Mouse (Mus musculus): ENCODE measurements around the gene 1700001O22Rik. TPM values are rescaled to one million over a fixed set of nuclear protein-coding genes. Genes with fewer than 3 reads are reported as not detected.

The 1700001O22Rik gene
- total RNA-seq (2022): 1 to 10 TPM; 7.7 to 9.5 (median 9.3) TPM

DNA sequence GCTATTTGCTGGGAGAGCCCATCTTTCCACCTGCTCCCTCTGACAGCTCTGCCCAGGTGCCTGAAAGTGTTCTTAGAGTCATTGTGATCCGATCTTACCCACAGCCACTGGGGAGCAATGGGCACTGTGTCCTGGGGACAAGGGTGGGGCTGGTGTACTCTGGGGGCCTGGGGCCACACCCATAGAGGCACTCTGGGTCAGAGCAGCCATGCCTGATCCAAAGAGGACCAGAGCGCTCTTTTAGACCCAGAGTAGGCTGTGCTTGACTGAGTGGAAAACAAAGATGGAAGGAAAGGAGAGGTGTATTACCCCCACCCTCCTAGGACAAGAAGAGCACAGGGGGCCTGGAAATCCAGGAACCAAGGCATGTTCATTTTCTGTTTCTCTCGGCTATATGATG is at the start of gene 1700001O22Rik:
Gene 1700001O22Rik (minus strand): TSS at position 58 of the 400 bp plus-strand sequence.
- DNase-seq (ENCODE audit: low spot score in 2 of 2): no peak

DNA sequence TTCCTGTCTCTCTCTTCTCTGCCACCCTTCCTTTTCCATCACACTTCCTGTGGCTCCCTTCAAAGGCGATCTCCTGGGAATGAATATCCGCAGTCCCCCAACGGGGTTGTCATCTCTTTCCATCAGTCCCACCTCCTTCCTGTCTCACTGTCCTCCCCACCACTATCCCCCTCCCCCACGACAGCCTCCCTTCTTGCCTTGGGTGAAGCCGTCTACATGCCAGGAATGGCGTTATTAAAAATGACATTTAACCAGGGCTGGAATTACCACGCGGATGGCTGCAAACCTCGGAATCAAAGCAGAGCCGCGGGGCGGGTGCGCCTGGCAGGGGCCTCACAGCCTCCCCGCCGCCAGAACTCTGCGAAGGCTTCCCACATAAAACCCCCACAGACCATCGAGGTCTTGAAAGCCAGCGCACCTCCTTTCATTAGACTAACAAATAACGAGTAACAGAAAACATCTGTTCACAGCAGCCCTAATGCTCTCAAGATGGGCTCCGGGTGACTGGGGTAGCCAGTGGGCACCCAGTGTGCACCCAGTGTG is 49.4 kb upstream of the 1700001O22Rik start:
- no peak for DNase-seq (ENCODE audit: low spot score in 2 of 2)

DNA sequence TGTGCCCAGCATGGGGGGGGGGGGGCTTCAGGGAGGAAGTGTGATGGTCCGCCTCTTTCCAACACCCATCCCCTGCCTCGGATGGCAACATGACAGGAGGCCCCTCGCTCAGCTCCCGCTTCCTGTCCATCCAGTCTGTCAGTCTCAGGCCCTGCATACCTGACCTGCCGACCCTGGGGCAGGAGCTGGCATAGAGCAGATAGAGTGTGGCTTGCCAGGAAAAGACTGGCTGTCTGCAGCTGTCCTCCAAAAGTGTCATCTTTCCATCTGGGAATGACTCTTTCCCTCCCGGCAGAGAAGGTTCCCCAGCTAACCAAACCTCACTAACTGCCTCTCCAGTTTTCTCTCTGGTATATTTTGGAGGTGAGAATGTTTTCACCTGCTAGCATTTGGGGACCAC is 47.1 kb upstream of the 1700001O22Rik start:
- DNase-seq (ENCODE audit: low spot score in 2 of 2): no peak

DNA sequence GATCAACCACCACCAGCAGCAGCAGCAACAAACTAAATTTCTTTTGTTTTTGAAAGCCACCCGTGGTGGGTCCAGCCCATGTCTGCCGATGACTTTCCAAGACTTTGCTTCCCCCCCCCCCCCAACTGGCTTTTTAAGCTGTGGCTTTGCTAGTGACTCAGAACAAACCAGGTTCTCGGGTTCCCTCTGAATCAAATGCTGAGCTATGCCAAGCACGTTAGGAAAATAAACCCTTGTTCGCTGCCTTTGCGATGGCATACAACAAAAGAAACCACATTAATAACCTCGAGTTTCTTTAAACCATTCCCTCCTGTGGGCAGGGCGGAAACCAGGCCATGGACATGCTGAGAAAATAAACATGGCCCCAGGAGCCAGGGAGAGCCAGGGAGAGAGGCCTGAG is 44.7 kb upstream of the 1700001O22Rik start:
- DNase-seq (ENCODE audit: low spot score in 2 of 2): no peak

DNA sequence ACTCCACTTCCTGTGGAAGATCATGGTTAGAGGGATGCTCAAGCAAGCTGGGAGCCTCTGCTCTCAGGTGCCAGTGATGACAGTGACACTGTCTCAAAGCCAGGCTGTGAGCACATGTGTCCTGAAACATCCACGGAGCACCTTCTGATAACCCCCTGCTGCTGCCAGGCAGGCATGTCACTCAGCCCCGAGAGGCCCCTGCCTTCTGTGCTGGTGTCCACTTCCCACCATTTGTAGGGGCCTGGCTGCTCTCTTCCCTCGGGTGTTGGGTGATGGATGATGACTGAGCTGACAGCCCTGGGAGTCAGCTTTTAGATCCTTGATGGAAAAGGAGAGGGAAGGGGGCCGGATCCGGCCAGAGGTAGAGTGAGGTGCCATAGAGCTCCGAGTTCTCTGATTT is 43.3 kb upstream of the 1700001O22Rik start:
- no peak for DNase-seq (ENCODE audit: low spot score in 2 of 2)

DNA sequence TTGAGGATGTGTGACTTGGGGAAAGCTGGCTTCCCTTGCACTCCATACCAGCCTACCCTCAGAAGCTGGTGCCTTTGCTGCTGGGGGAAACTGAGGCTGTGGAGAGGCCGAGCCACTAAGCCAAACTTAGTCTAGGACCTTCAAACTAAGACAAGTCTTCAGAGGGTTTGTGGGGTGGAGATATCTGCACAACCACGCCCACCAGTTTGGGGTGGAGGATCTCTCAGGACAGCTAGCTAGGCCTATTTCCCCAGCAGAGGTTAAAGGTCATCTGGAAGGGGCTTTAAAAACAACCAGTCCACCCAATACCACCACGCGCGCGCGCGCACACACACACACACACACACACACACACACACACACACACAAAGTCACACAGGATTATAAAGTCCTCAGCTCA is 42.8 kb upstream of the 1700001O22Rik start:
- no peak for DNase-seq (ENCODE audit: low spot score in 2 of 2)

DNA sequence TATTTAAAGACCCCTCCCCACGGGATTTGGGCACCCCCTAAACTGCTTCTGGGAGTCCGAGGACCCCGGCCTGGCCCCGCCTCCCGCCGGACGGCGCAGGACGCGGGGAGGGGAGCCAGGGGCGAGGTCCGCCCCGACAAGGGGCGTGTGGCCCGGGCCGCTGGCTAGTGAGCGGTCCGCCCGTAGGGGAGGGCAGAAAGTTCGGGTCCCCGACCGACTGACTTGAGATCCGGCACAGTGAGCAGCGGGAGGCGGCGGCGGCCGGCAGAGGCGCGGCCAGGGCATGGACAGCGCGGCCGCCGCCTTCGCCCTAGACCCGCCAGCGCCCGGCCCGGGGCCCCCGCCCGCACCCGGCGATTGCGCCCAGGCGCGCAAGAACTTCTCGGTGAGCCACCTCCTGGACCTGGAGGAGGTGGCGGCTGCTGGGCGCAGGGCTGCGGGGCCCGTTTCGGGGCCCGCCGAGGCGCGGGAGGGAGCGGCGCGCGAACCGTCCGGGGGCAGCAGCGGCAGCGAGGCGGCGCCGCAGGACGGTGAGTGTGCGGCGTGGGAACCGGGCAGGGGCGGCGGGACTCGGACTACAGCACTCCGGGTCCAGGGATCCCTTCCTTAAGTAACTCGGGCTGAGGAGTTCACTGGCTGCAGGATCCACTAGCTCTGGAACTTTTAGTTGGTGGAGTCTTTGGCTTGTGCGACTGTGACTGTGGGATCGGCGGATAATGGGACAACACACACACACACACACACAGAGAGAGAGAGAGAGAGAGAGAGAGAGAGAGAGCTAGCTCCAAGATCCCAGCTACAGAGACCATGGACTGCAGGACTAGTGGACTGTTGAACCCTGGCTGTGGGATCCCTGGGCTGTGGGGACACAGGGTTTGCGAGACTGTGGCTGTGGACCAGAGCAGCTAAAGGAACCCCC is 42.0 kb upstream of the 1700001O22Rik start:
- no peak for DNase-seq (ENCODE audit: low spot score in 2 of 2)

DNA sequence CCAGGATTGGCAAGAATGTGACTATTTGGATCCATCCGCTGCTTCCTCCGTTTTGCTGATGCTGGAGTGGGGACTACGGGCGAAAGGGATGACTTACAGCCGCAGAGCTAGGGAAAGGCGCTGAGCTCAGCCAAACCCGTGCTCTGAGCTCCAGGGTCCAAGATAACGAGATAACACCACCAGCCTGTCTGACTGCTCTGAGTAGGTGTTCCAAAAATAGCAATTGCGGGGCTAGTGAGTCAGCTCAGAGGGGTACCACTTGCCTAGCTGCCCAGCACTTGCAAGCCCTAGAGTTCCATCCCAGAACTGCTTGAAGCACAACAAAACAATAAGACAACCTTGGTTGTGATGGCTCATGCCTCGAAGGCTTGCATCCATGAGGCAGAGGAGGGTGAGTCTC is 39.2 kb upstream of the 1700001O22Rik start:
- no peak for DNase-seq (ENCODE audit: low spot score in 2 of 2)

DNA sequence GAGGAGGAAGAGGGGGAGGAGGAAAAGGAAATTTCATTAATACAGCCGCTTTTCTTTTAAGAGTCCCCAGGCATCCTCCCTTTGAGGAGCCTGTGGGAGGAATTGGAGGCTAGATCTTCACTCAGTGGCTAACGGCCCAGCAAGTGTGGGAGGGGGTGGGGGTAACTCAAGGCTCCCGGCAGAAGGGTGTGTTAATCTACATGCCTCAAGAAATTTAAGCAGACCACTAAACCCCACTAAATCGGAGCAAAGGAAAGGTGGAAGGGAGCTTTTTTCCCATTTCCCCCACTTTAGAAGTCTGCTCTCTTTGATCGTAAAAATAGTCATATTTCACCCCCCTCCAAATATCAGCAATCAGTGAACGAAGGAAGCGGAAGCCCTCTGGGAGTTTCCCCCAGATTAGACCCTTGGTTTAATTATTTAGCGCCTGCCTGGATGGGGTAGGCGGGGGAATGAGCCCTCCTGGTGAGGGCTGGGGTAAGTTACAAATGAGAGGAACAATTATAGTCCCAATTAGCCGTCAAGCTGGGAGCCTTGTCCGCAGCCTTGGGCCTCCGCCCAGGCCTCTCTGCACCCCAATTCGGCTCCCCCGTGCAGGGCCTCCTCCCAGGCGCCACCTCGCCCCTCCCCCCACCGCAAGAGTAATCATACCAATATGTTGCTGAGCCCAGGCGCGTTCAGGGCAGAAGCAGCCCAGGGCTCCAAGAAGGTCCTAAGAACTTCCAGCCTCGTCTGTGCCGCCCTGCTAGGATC is 33.0 kb upstream of the 1700001O22Rik start:
- DNase-seq (ENCODE audit: low spot score in 2 of 2): no peak

DNA sequence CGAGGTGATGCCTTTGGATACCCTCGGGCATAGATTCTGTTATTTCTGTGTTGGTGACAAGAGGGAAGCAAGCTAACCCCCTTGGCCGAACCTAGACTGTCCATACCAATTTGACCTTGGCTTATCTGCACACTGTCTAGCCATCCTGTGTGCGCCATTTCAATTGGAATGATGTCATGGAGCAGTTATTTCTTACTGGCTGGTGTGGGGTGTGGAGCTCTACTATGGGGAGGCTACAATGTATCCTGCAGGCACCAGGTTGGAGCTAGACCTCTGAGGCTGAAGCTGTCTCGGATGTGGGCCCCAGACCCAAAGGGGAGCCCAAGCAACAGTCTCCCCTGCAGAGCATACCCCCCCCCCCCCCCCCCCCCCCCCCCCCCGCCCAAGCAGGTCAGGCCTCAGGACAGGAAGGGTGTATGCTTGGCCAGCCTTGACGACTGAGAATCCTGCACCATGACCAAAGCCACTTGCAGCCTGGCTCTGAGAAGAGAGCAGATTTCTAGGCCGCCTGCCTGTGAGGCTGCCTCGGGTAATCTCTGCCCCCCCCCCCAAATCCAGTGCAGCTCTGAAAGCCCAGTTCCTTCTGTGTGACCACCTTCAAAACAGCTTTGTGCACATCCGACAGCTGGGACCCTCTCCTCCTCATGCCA is 31.0 kb upstream of the 1700001O22Rik start, which contains the start of gene Prrx2:
Gene Prrx2 (plus strand): TSS at position 600 of the 650 bp plus-strand sequence.
- DNase-seq (ENCODE audit: low spot score in 2 of 2): no peak

DNA sequence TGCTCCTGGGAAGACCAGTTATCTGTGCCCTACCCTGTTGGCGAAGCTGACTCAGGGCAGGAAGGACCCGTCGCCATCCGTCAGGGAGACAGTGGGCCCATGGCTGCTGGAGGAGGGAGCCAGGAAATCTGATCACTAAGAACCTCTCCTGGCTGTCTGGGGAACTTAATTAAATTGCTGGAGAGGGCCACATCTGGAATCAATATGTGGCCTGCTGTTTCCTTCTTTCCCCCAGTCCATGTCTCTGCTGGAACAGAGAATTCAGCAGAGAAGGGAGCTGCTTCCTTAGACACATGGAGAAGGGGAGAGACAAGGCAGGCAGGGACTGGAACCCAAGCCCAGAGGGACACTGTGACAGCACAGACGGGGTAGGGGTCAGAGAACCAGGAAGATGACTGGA is 30.2 kb upstream of the 1700001O22Rik start:
- DNase-seq (ENCODE audit: low spot score in 2 of 2): no peak

DNA sequence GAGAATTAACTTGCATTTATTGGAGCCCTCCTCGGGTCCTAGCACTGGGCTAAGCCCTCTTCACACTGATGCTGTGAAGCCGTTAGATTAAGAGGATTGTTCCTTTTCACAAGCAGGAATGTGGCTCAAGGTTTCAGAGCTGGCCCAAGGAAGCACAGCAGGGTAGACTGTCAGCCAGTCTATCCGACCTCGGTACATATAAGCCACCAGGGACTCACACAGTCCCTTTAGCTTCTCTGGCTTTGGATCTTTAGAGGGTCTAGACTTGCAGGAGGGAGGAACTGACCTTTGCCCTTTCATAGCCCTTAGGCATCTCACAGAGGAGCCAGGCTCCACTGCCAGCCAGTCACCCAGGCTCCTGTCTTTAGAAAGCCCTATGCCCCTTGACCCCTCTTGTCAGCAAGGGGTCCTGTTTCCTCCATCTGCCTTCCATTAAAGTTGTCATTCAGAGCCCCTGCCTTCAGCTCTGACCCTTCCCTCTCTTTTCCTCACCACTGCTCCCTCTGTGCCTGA is 26.9 kb upstream of the 1700001O22Rik start, which contains the start of gene Asb6:
Gene Asb6 (minus strand): TSS at position 51 of the 513 bp plus-strand sequence.
- no peak for DNase-seq (ENCODE audit: low spot score in 2 of 2)

DNA sequence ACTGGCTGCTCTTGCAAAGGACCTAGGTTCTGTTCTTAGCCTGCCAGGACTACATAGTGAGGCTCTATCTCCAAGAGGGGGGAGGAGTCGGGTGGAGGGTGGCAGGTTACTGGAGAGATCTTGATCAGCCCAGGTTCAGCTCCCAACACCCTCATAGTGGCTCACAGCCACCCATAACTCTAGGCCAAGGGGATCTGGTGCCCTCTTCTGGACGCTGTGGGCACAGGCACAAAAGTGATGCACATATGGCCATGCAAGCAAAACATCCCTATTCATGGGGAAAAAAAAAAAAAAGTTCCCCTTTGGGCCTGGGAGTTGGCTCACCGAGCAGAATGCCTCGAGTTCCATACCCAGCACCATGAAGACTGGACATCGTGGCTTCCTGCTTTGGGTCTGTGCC is 25.9 kb upstream of the 1700001O22Rik start:
- no peak for DNase-seq (ENCODE audit: low spot score in 2 of 2)

DNA sequence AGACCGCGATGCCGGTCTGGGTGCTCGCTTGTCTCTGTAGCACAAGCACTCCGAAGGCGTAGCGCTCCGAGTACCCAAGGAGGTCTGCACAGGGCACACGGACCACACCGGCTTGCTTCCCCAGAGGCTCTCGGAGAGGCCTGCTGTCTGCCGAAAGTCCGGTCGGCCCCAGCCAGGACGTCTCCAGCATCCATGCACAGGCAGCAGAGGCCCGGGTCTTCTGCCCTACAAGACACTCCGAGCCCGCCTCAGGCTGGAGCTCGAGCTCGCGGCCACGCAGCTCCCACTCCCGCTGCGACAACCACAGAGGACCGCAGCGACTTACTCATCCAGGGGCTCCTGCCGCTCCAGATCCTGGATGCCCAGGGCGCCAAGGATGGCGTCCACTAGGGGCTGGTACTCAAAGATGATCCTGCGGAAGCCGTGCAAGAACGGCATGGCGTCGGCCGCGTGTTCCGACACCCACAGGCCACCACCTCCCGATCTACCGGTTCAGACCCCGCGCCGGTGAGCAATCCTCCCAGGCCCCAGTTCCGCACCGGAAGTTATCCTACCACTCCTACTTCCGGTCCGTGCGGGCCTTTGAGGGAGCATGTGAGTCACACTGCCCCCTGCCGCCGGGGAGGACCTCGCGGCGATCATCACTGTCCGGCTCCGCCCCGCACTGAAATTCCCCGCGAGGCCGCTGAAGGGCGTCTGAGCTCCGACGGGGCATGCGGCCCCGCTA is 24.5 kb upstream of the 1700001O22Rik start:
- peak; percentile 85 to 97 for DNase-seq (ENCODE audit: low spot score in 2 of 2)

DNA sequence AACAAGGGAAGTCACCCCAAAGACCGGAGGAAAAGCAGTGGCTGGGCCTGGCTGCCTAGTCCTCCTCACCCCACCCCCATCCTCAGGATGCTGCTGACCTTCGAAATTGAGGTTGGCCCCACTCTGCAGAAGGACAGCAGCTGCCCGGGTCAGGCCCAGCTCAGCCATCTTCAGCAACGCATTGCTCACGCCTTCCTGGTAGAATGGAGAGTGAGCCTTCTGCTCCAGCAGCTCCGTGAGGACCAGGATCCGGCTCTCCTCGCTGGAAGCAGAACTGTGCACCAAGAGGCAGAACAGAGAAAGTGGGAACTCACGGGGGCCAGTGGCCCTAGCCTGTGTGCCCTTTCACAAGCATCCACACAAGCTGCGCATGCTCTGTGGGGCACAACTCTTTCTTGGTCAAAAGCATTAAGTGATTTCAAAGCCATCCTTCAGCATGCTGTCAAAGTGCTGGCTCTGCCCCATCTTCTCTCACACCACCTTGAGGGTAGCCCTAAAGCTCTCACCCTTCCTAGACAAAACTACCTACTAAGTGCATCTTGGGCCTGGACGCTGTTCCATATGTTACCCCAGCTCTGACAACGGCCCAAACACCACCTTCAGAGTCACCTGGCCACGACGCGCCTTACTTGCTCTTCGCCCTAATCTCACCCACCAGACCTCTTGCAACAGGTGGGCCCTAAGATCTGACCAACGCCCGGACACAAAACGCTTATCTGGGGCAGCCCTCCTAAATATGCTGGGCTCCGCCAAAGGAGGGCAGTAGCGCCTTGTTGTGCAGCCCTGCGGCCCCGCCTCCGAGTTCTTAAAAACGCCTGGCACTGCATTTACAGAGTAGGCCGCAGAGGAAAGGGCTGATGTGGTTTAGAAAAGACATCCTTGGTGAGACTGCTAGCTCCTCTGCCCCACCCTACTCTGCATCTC is 23.6 kb upstream of the 1700001O22Rik start:
- DNase-seq (ENCODE audit: low spot score in 2 of 2): no peak

DNA sequence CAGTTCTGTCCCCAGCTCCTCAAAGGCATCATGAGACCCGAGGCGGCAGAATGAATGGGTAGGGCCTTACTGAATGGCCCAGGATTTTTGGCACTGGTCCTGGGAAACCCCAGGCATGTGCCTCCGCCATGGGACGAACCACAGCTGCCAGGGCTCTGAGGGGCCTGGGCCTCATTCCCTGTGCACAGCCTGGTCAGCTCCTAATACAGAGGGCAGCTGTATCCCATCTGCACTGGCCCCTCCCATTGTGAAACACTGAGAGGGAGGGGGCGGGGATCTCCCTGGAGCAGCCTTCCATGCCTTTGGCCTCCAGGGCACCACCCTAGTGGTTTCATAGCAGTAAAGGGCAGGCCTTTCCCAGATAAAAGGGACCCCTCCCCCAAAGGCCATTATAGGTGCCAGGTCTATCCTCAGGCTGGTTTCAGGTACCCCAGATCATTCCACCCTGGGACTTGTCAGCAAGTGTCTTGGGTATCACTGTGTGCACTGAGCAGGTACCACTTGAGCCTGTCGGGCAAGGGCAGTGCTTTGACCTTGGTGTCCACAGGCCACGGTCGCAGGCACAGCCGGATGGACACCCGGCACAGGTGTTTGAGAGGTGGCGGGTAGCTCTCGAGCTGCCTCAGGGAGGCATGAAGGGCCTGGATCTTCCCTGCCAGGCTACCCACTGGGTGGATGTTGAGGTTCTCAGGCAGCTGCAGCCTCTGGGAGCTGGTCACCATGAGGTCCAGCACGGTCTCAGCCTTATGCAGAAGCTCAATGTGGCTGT is 20.1 kb upstream of the 1700001O22Rik start:
- no peak for DNase-seq (ENCODE audit: low spot score in 2 of 2)

DNA sequence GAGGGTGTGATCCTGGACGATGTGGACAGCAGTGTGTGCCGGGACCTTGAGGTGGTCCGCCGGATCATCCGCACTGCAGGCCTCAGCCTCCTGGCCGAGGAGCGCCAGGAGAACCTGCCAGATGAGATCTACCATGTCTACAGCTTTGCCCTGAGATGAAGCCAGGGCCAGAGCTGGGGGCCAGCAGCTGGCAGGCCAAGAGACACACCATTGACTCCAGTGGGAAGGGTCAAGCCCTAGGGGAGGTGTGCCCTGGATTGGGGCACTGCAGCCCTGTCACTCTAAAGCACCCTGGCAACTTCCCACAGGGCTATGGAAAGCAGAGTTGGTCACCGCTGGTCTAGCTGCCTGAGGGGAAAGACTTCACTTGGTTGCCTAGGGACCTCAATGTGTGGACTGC is 19.0 kb upstream of the 1700001O22Rik start:
- DNase-seq (ENCODE audit: low spot score in 2 of 2): no peak

DNA sequence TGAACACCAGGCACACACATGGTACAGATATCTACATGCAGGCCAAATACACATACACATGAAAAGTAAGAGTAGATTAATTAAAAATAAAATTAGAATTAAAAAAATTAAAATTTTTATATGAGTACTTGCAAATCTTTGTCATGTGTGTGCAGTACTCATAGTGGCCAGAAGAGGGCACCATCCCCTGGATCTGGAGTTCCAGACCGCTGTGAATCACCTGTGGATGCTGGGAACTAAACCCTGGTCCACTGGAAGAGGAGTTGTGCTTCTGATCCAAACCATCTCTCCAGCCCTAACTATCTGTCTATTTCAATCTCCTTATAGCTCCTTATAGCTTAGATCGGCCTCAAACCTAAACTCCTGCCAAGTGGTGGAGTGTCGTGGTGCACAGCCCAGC is 17.6 kb upstream of the 1700001O22Rik start:
- no peak for DNase-seq (ENCODE audit: low spot score in 2 of 2)

DNA sequence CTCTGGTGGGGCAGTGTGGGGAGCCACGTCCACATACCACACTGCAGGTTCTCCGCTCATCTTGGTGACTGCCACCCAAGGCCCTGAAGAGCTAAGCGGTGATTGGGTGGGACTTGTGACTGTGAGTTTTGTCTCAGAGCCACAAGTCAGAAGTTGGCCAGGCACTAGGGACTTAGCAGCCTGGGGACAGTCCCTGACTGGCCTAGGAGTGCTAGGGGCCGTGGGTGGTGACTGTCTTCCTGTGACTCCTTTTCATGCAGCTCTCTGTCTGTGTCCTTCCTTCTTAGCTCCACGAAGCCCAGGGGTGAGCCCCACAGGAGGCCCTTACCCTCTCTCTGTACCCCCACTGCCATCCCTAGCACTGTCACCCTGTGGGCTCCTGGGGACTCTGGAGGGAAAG is 16.4 kb upstream of the 1700001O22Rik start:
- DNase-seq (ENCODE audit: low spot score in 2 of 2): no peak

All from left cerebral cortex, adult 8-10 months (tissue).